Mouse (Mus musculus) embryonic fibroblast, embryonic 13.5 days (primary cell): ENCODE measurements around the gene Nipsnap1. TPM values are rescaled to one million over a fixed set of nuclear protein-coding genes. Genes with fewer than 3 reads are reported as not detected.

Experiments
- H3K27ac ChIP-seq: 2 replicates; pipeline ENCODE4 v1.5.1; 2012; ENCODE audit warnings: low read length, control low read depth, inconsistent platforms; ENCODE audit not compliant: insufficient read depth
- H3K4me1 ChIP-seq: 2 replicates; pipeline ENCODE4 v1.6.1; 2011; ENCODE audit warnings: low read length; ENCODE audit not compliant: control insufficient read depth, insufficient read depth
- H3K4me3 ChIP-seq: 2 replicates; pipeline ENCODE4 v1.5.1; 2011; ENCODE audit warnings: mild to moderate bottlenecking, control low read depth, low read length; ENCODE audit not compliant: insufficient read depth
- CTCF ChIP-seq: IDR thresholded peaks from 2 replicates; pipeline ENCODE4 v1.5.1; 2011; ENCODE audit warnings: mild to moderate bottlenecking, control low read depth, low read length, moderate library complexity, borderline replicate concordance; ENCODE audit not compliant: insufficient read depth
- POLR2A ChIP-seq: IDR thresholded peaks from 2 replicates; pipeline ENCODE4 v1.6.1; 2011; ENCODE audit warnings: low read depth, mild to moderate bottlenecking, control low read depth, low read length, moderate library complexity
- polyA plus RNA-seq: library from polyadenylated mRNA; stranded (reverse); fragments of >200 nt; gene quantifications from 2 replicates; pipeline ENCODE4 v1.2.4, GENCODE M21; 2011; ENCODE audit warnings: low read depth; ENCODE audit not compliant: missing spikeins, insufficient read length

Nipsnap1 gene
- polyA plus RNA-seq, 1 experiment, result 20.8 TPM

- TF ChIP-seq CTCF, result no peak
- TF ChIP-seq POLR2A, result no peak
Measured at GRCm38 (mm10) chr11:4840942-4841526, 32.7 kb upstream of the Nipsnap1 start.

GRCm38 (mm10) chr11:4848483-4849248 lies 25.1 kb upstream of the Nipsnap1 start:
- TF ChIP-seq POLR2A (peak; percentile 17; the same call in 1 of the 2 replicates), CTCF (no peak)
- H3K4me1 ChIP-seq, result no peaks in the 10 kb centered on the region
- H3K27ac ChIP-seq, result no peak overlapping the region
- H3K4me3 ChIP-seq, result peak overlapping the region; percentile 89

More at GRCm38 (mm10) chr11:4840942-4841526, 32.7 kb upstream of the Nipsnap1 start:
- H3K4me1 ChIP-seq, result peaks cover 2% of the 10 kb centered on the region
- H3K4me3 ChIP-seq, result no peak overlapping the region
- H3K27ac ChIP-seq, result no peak overlapping the region

GRCm38 (mm10) chr11:4849258-4849943 lies 24.4 kb upstream of the Nipsnap1 start, which contains the start of gene Nf2:
TSS of gene Nf2 (minus strand) at chr11:4849536.
- Histone ChIP-seq H3K4me1 (no peaks in the 10 kb centered on the region), H3K27ac (peak within 1 kb of the TSS; percentile 56; the same call in 1 of the 2 replicates), H3K4me3 (peak within 1 kb of the TSS; percentile 89)
- TF ChIP-seq POLR2A, result peak; percentile 89
- TF ChIP-seq CTCF, result no peak

- no peak for TF ChIP-seq POLR2A
- no peak for TF ChIP-seq CTCF
- Histone ChIP-seq H3K4me1 (no peaks in the 10 kb centered on the region), H3K4me3 (no peak overlapping the region), H3K27ac (no peak overlapping the region)
Measured at GRCm38 (mm10) chr11:4850404-4850803, 23.3 kb upstream of the Nipsnap1 start.

GRCm38 (mm10) chr11:4853021-4853420 lies 20.7 kb upstream of the Nipsnap1 start:
- Histone ChIP-seq H3K4me3 (no peak overlapping the region), H3K4me1 (no peaks in the 10 kb centered on the region), H3K27ac (no peak overlapping the region)
- TF ChIP-seq CTCF, result no peak
- TF ChIP-seq POLR2A, result no peak

- Histone ChIP-seq H3K27ac (no peak overlapping the region), H3K4me1 (no peaks in the 10 kb centered on the region), H3K4me3 (no peak overlapping the region)
- no peak for TF ChIP-seq POLR2A
Measured at GRCm38 (mm10) chr11:4854181-4854580, 19.6 kb upstream of the Nipsnap1 start.

- Histone ChIP-seq H3K4me1 (no peaks in the 10 kb centered on the region), H3K4me3 (no peak overlapping the region), H3K27ac (no peak overlapping the region)
- TF ChIP-seq POLR2A, result no peak
- no peak for TF ChIP-seq CTCF
Measured at GRCm38 (mm10) chr11:4858416-4858815, 15.3 kb upstream of the Nipsnap1 start.

- Histone ChIP-seq H3K27ac (no peak overlapping the region), H3K4me1 (no peaks in the 10 kb centered on the region), H3K4me3 (no peak overlapping the region)
- TF ChIP-seq CTCF (no peak), POLR2A (no peak)
Measured at GRCm38 (mm10) chr11:4860986-4861385, 12.8 kb upstream of the Nipsnap1 start.

- no peaks in the 10 kb centered on the region for H3K4me1 ChIP-seq
- H3K27ac ChIP-seq, result no peak overlapping the region
- TF ChIP-seq POLR2A (no peak), CTCF (no peak)
- H3K4me3 ChIP-seq, result no peak overlapping the region
Measured at GRCm38 (mm10) chr11:4861816-4862604, 11.7 kb upstream of the Nipsnap1 start.

GRCm38 (mm10) chr11:4862730-4863129 lies 11.0 kb upstream of the Nipsnap1 start:
- Histone ChIP-seq H3K4me3 (no peak overlapping the region), H3K27ac (no peak overlapping the region), H3K4me1 (no peaks in the 10 kb centered on the region)
- no peak for TF ChIP-seq POLR2A
